In genomic region chr17:5805935-5806334, GRCm38 (mm10) we compare ENCODE assay signal across 10 mouse cellular contexts. TPM values are rescaled to one million over a fixed set of nuclear protein-coding genes. Genes with fewer than 3 reads are reported as not detected.
DNase-seq lines count a peak whose midpoint lies in the region; ATAC-seq and TF ChIP-seq lines count a peak whose summit lies in the region.
"Had no signal": no experiment of that assay in that cellular context is flagged by ENCODE, and none has a peak within 500 bp of the region (broad histone marks: within the 10 kb centered on the region; RNA-seq: fewer than 3 reads in every experiment).

No protein-coding gene starts in this region.

- intact Hi-C loops in heart, postnatal 25 days (cut with DNase I) = no loop called here

- H3K27ac ChIP-seq in liver, embryonic 12.5 days = no peak overlapping the region
- H3K27ac ChIP-seq in bone marrow macrophage, adult 2 months (ENCODE audit: insufficient read depth, low read depth, low read length) = peak overlapping the region; percentile 47
- H3K27ac ChIP-seq in hindbrain, embryonic 11.5 days (ENCODE audit: low read depth, low read length) = no peak overlapping the region
- H3K27ac ChIP-seq: hindbrain, postnatal 0 days; midbrain, embryonic 10.5 days had no signal

- no peak for ATAC-seq in liver, embryonic 12.5 days
- no peak for ATAC-seq in hindbrain, embryonic 11.5 days (ENCODE audit: low FRiP score)
- ATAC-seq: hindbrain, postnatal 0 days had no signal

- no peak for TF ChIP-seq CTCF in bone marrow macrophage, adult 2 months (IDR thresholded peaks at IDR 0.05; ENCODE audit: low read depth, low read length)

- no peaks in the 10 kb centered on the region for H3K36me3 ChIP-seq in liver, embryonic 12.5 days
- H3K36me3 ChIP-seq in myocyte (ENCODE audit: control insufficient read depth, insufficient read depth) = no peaks in the 10 kb centered on the region
- no peaks in the 10 kb centered on the region for H3K36me3 ChIP-seq in hindbrain, embryonic 11.5 days (ENCODE audit: control insufficient read depth, insufficient read depth, low read length)
- H3K36me3 ChIP-seq: midbrain, embryonic 10.5 days had no signal

- no peak overlapping the region for H3K9ac ChIP-seq in liver, embryonic 12.5 days
- no peak overlapping the region for H3K9ac ChIP-seq in hindbrain, embryonic 11.5 days (ENCODE audit: low read depth, low read length)

- no peaks in the 10 kb centered on the region for H3K79me2 ChIP-seq in myocyte (ENCODE audit: control insufficient read depth, insufficient read depth)

- no peaks in the 10 kb centered on the region for H3K27me3 ChIP-seq in liver, embryonic 12.5 days (replicated peaks)
- no peaks in the 10 kb centered on the region for H3K27me3 ChIP-seq in myocyte (ENCODE audit: control insufficient read depth, insufficient read depth, insufficient read length)
- no peaks in the 10 kb centered on the region for H3K27me3 ChIP-seq in hindbrain, embryonic 11.5 days (ENCODE audit: control insufficient read depth, insufficient read depth, low read length)

- WGBS in liver, embryonic 12.5 days (ENCODE audit: insufficient replicate concordance) = 68% methylated on average over 2 of the region's 2 CpGs
- WGBS in hindbrain, embryonic 11.5 days = 68% methylated on average over 2 of the region's 2 CpGs

- no peaks in the 10 kb centered on the region for H3K9me3 ChIP-seq in liver, embryonic 12.5 days (replicated peaks)
- H3K9me3 ChIP-seq in hindbrain, embryonic 11.5 days (ENCODE audit: control insufficient read depth, low read length) = no peaks in the 10 kb centered on the region
- H3K9me3 ChIP-seq: midbrain, embryonic 10.5 days had no signal

- H3K4me3 ChIP-seq in liver, embryonic 12.5 days = no peak overlapping the region
- no peak overlapping the region for H3K4me3 ChIP-seq in bone marrow macrophage, adult 2 months (ENCODE audit: insufficient read depth, low read length)
- no peak overlapping the region for H3K4me3 ChIP-seq in myocyte
- H3K4me3 ChIP-seq in hindbrain, embryonic 11.5 days (ENCODE audit: low read depth, low read length) = no peak overlapping the region
- H3K4me3 ChIP-seq: erythroblast, embryonic 14.5 days; midbrain, embryonic 10.5 days had no signal

- H3ac ChIP-seq in myocyte (ENCODE audit: control insufficient read depth, insufficient read length) = no peak overlapping the region

- TF ChIP-seq POLR2A in bone marrow macrophage, adult 2 months (IDR thresholded peaks at IDR 0.05; ENCODE audit: borderline replicate concordance, low read depth, low read length) = no peak
- TF ChIP-seq POLR2A in myocyte (IDR thresholded peaks at IDR 0.05; ENCODE audit: insufficient read length, low read depth) = no peak

- no peak overlapping the region for H3K4me2 ChIP-seq in liver, embryonic 12.5 days
- H3K4me2 ChIP-seq in myocyte (ENCODE audit: low read depth) = peak overlapping the region; percentile 19
- no peak overlapping the region for H3K4me2 ChIP-seq in hindbrain, embryonic 11.5 days (replicated peaks; ENCODE audit: low read depth, low read length)

- peak; percentile 2 for DNase-seq in liver
- DNase-seq in heart, postnatal 25 days (ENCODE audit: low spot score) = peak; percentile 59
- no peak for DNase-seq in cerebellum, postnatal 10 days
- no peak for DNase-seq in hindbrain, embryonic 11.5 days (ENCODE audit: low spot score)

- peaks cover 25% of the 10 kb centered on the region for H3K4me1 ChIP-seq in liver, embryonic 12.5 days
- H3K4me1 ChIP-seq in bone marrow macrophage, adult 2 months (ENCODE audit: control insufficient read depth, insufficient read depth, low read length) = peaks cover 76% of the 10 kb centered on the region
- H3K4me1 ChIP-seq in hindbrain, embryonic 11.5 days (replicated peaks; ENCODE audit: control insufficient read depth, insufficient read depth, low read length) = no peaks in the 10 kb centered on the region
- H3K4me1 ChIP-seq: midbrain, embryonic 10.5 days had no signal

TF ChIP-seq in myocyte, 11 proteins besides CTCF, POLR2A, EP300 and RAD21:
- TF ChIP-seq USF1 (IDR thresholded peaks at IDR 0.05; ENCODE audit: low read depth) = peak; percentile 75
- no peak for TF ChIP-seq MAX (IDR thresholded peaks at IDR 0.05; ENCODE audit: low read depth)

RNA-seq across cellular contexts. Expression of gene Snx9, which starts 35.2 kb away (rescaled TPM):
- 22.7 and 23.5 TPM in 2 replicates for polyA plus RNA-seq in liver, embryonic 12.5 days (2016; fragmentation: Nextera tagmentation; extraction: Ambion mirVana)
- polyA plus RNA-seq in bone marrow macrophage, adult 2 months (2012; ENCODE audit: insufficient read depth, insufficient read length, missing spikeins) = 77.6 and 78.7 TPM in 2 replicates
- total RNA-seq in heart, postnatal 25 days (2021) = 10 to 100 TPM; 30.9 to 33.2 TPM
- polyA plus RNA-seq in myocyte (2012; fragmentation: generic; extraction: Trizol) = 24.7 TPM
- 20.7 and 22.5 TPM in 2 replicates for polyA plus RNA-seq in hindbrain, embryonic 11.5 days (2014; fragmentation: Nextera tagmentation; extraction: Ambion mirVana)

Comparison
In these comparisons a context has a peak if more than half of its experiments do, and no peak if none do; other contexts are left out.
1. DNase-seq: peak in liver (single experiment) and heart, postnatal 25 days (single experiment); none in cerebellum, postnatal 10 days (0 of 2) and hindbrain, embryonic 11.5 days (single experiment).